Mouse (Mus musculus): ENCODE results near the gene Rnf152. TPM values are rescaled to one million over a fixed set of nuclear protein-coding genes. Genes with fewer than 3 reads are reported as not detected.

Gene Rnf152
- polyA plus RNA-seq, 1 experiment, result not detected

DNA sequence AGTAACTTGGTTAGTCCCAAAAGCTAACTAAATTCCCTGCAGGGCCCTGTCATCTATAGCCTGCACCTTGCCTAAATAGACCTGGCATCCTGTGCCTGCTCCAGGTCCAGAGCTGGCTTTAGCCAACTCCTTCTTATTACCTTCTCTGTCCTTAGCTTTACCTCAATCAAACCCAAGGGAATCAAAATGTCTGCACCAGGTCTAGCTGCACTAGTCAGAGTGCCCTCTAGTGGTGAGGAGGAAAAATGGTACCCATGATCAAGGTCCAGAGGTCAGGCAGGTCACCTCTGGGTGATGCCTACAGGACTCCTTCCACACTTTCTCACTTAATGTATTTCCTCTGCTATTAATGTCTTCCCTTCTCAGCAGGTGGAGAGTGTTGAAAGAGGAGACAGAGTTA, 6.2 kb upstream of the Rnf152 start:
- no peak overlapping the region for H3K4me3 ChIP-seq (ENCODE audit: insufficient read depth, poor library complexity, severe bottlenecking)
- H3K79me2 ChIP-seq (ENCODE audit: control insufficient read depth, insufficient read depth), result no peaks in the 10 kb centered on the region
- H3K27me3 ChIP-seq (ENCODE audit: control insufficient read depth, insufficient read depth, insufficient read length), result no peaks in the 10 kb centered on the region
- H3K36me3 ChIP-seq (ENCODE audit: control insufficient read depth, insufficient read depth), result no peaks in the 10 kb centered on the region
- H3ac ChIP-seq (ENCODE audit: control insufficient read depth, insufficient read length, low read depth), result no peak overlapping the region
- H3K79me3 ChIP-seq (ENCODE audit: low read depth), result no peaks in the 10 kb centered on the region
- TF ChIP-seq CTCF (IDR thresholded peaks at IDR 0.05; ENCODE audit: control insufficient read depth, insufficient read depth, insufficient read length) (peak; percentile 8), USF1 (IDR thresholded peaks at IDR 0.05; ENCODE audit: low read depth) (no peak), CEBPB (IDR thresholded peaks at IDR 0.05; ENCODE audit: low read depth) (no peak), MYOD1 (IDR thresholded peaks at IDR 0.05; ENCODE audit: control insufficient read depth, insufficient read length, low read depth) (no peak), FOSL1 (IDR thresholded peaks at IDR 0.05; ENCODE audit: insufficient read depth, low read length, poor library complexity, severe bottlenecking) (no peak), MAX (IDR thresholded peaks at IDR 0.05) (no peak), MYOG (IDR thresholded peaks at IDR 0.05; ENCODE audit: control insufficient read depth, extremely low read depth, insufficient read length) (no peak)

- peaks cover 9% of the 10 kb centered on the region for H3K27me3 ChIP-seq (ENCODE audit: control insufficient read depth, insufficient read depth, insufficient read length)
- H3K79me3 ChIP-seq (ENCODE audit: low read depth), result no peaks in the 10 kb centered on the region
- H3K36me3 ChIP-seq (ENCODE audit: control insufficient read depth, insufficient read depth), result no peaks in the 10 kb centered on the region
- H3K4me3 ChIP-seq (ENCODE audit: insufficient read depth, poor library complexity, severe bottlenecking), result no peak overlapping the region
- H3K79me2 ChIP-seq (ENCODE audit: control insufficient read depth, insufficient read depth), result no peaks in the 10 kb centered on the region
- H3ac ChIP-seq (ENCODE audit: control insufficient read depth, insufficient read length, low read depth), result no peak overlapping the region
- no peak for TF ChIP-seq MYOD1 (IDR thresholded peaks at IDR 0.05; ENCODE audit: control insufficient read depth, insufficient read length, low read depth)
- TF ChIP-seq MAX (IDR thresholded peaks at IDR 0.05), result no peak
- no peak for TF ChIP-seq CEBPB (IDR thresholded peaks at IDR 0.05; ENCODE audit: low read depth)
- TF ChIP-seq FOSL1 (IDR thresholded peaks at IDR 0.05; ENCODE audit: insufficient read depth, low read length, poor library complexity, severe bottlenecking), result no peak
- no peak for TF ChIP-seq MYOG (IDR thresholded peaks at IDR 0.05; ENCODE audit: control insufficient read depth, extremely low read depth, insufficient read length)
- no peak for TF ChIP-seq CTCF (IDR thresholded peaks at IDR 0.05; ENCODE audit: control insufficient read depth, insufficient read depth, insufficient read length)
- TF ChIP-seq USF1 (IDR thresholded peaks at IDR 0.05; ENCODE audit: low read depth), result no peak
Measured at GRCm38 (mm10) chr1:105358896-105359295, 2.4 kb upstream of the Rnf152 start.

GRCm38 (mm10) chr1:105355910-105356290, 610 bp downstream of the Rnf152 start:
- no peaks in the 10 kb centered on the region for H3K36me3 ChIP-seq (ENCODE audit: control insufficient read depth, insufficient read depth)
- no peaks in the 10 kb centered on the region for H3K79me3 ChIP-seq (ENCODE audit: low read depth)
- TF ChIP-seq CTCF (IDR thresholded peaks at IDR 0.05; ENCODE audit: control insufficient read depth, insufficient read depth, insufficient read length), result no peak
- H3K79me2 ChIP-seq (ENCODE audit: control insufficient read depth, insufficient read depth), result no peaks in the 10 kb centered on the region
- peak overlapping the region; percentile 21 for H3K4me3 ChIP-seq (ENCODE audit: insufficient read depth, poor library complexity, severe bottlenecking)
- H3ac ChIP-seq (ENCODE audit: control insufficient read depth, insufficient read length, low read depth), result no peak overlapping the region
- H3K27me3 ChIP-seq (ENCODE audit: control insufficient read depth, insufficient read depth, insufficient read length), result peaks cover 9% of the 10 kb centered on the region

GRCm38 (mm10) chr1:105354901-105355891, 1.3 kb downstream of the Rnf152 start:
- no peaks in the 10 kb centered on the region for H3K79me2 ChIP-seq (ENCODE audit: control insufficient read depth, insufficient read depth)
- no peak for TF ChIP-seq MYOD1 (IDR thresholded peaks at IDR 0.05; ENCODE audit: control insufficient read depth, insufficient read length, low read depth)
- TF ChIP-seq USF1 (IDR thresholded peaks at IDR 0.05; ENCODE audit: low read depth), result no peak
- no peak for TF ChIP-seq MYOG (IDR thresholded peaks at IDR 0.05; ENCODE audit: control insufficient read depth, extremely low read depth, insufficient read length)
- TF ChIP-seq CEBPB (IDR thresholded peaks at IDR 0.05; ENCODE audit: low read depth), result no peak
- no peak for TF ChIP-seq CTCF (IDR thresholded peaks at IDR 0.05; ENCODE audit: control insufficient read depth, insufficient read depth, insufficient read length)
- no peak for TF ChIP-seq MAX (IDR thresholded peaks at IDR 0.05)
- no peak for TF ChIP-seq FOSL1 (IDR thresholded peaks at IDR 0.05; ENCODE audit: insufficient read depth, low read length, poor library complexity, severe bottlenecking)
- no peak overlapping the region for H3K4me3 ChIP-seq (ENCODE audit: insufficient read depth, poor library complexity, severe bottlenecking)
- no peaks in the 10 kb centered on the region for H3K36me3 ChIP-seq (ENCODE audit: control insufficient read depth, insufficient read depth)
- no peak overlapping the region for H3ac ChIP-seq (ENCODE audit: control insufficient read depth, insufficient read length, low read depth)
- peaks cover 9% of the 10 kb centered on the region for H3K27me3 ChIP-seq (ENCODE audit: control insufficient read depth, insufficient read depth, insufficient read length)
- H3K79me3 ChIP-seq (ENCODE audit: low read depth), result no peaks in the 10 kb centered on the region

DNA sequence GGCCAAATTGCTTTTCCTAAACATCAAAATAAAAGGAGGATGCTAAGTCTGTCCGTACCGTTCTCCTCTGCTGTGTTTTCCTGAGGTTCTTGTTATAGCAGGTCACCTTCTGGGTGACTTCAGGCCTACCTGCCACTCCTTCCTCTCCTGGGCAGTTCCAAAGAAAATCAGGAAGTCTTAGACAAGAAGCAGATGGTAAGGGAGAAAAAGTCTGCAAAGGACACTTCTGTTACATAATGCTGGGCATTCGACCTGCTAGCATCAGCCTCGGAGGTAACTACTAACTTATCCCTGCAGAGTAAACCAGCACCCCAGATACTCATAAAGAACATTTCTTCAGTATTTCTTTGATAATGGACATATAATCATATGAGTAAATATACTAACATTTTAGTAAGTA, 4.7 kb downstream of the Rnf152 start:
- Histone ChIP-seq H3K27me3 (ENCODE audit: control insufficient read depth, insufficient read depth, insufficient read length) (peaks cover 9% of the 10 kb centered on the region), H3K4me3 (ENCODE audit: insufficient read depth, poor library complexity, severe bottlenecking) (no peak overlapping the region), H3K36me3 (ENCODE audit: control insufficient read depth, insufficient read depth) (no peaks in the 10 kb centered on the region), H3K79me3 (ENCODE audit: low read depth) (no peaks in the 10 kb centered on the region), H3ac (ENCODE audit: control insufficient read depth, insufficient read length, low read depth) (no peak overlapping the region), H3K79me2 (ENCODE audit: control insufficient read depth, insufficient read depth) (no peaks in the 10 kb centered on the region)
- TF ChIP-seq CEBPB (IDR thresholded peaks at IDR 0.05; ENCODE audit: low read depth) (no peak), MAX (IDR thresholded peaks at IDR 0.05) (no peak), CTCF (IDR thresholded peaks at IDR 0.05; ENCODE audit: control insufficient read depth, insufficient read depth, insufficient read length) (no peak), USF1 (IDR thresholded peaks at IDR 0.05; ENCODE audit: low read depth) (no peak), MYOG (IDR thresholded peaks at IDR 0.05; ENCODE audit: control insufficient read depth, extremely low read depth, insufficient read length) (no peak), MYOD1 (IDR thresholded peaks at IDR 0.05; ENCODE audit: control insufficient read depth, insufficient read length, low read depth) (no peak), FOSL1 (IDR thresholded peaks at IDR 0.05; ENCODE audit: insufficient read depth, low read length, poor library complexity, severe bottlenecking) (no peak)

Measured in C2C12 (cell line).